Mouse (Mus musculus): ENCODE data around the gene Insl6.

The Insl6 gene

GRCm38 (mm10) chr19:29354895-29355877 lies 30.0 kb upstream of the Insl6 start:
- peak; percentile 88 to 89 for DNase-seq (ENCODE audit: low spot score in 2 of 2)

GRCm38 (mm10) chr19:29350991-29351390 lies 25.8 kb upstream of the Insl6 start:
- no peak for DNase-seq (ENCODE audit: low spot score in 2 of 2)

- DNase-seq (ENCODE audit: low spot score in 2 of 2): no peak
Measured at GRCm38 (mm10) chr19:29345636-29346035, 20.5 kb upstream of the Insl6 start.

GRCm38 (mm10) chr19:29344868-29345267 lies 19.7 kb upstream of the Insl6 start:
- no peak for DNase-seq (ENCODE audit: low spot score in 2 of 2)

- no peak for DNase-seq (ENCODE audit: low spot score in 2 of 2)
Measured at GRCm38 (mm10) chr19:29342281-29342680, 17.1 kb upstream of the Insl6 start.

- no peak for DNase-seq (ENCODE audit: low spot score in 2 of 2)
Measured at GRCm38 (mm10) chr19:29341029-29341428, 15.9 kb upstream of the Insl6 start.

- DNase-seq (ENCODE audit: low spot score in 2 of 2): no peak
Measured at GRCm38 (mm10) chr19:29336624-29337023, 11.5 kb upstream of the Insl6 start.

GRCm38 (mm10) chr19:29334068-29334745 lies 9.1 kb upstream of the Insl6 start, which contains the start of gene Rln1:
Rln1 (minus strand) TSS chr19:29334670.
- peak; percentile 27 to 45 for DNase-seq (ENCODE audit: low spot score in 2 of 2)

- no peak for DNase-seq (ENCODE audit: low spot score in 2 of 2)
Measured at GRCm38 (mm10) chr19:29326822-29327552, 1.8 kb upstream of the Insl6 start.

GRCm38 (mm10) chr19:29326396-29326795 lies 1.2 kb upstream of the Insl6 start:
- DNase-seq (ENCODE audit: low spot score in 2 of 2): no peak

GRCm38 (mm10) chr19:29325852-29326180 lies 660 bp upstream of the Insl6 start:
- no peak for DNase-seq (ENCODE audit: low spot score in 2 of 2)

- DNase-seq (ENCODE audit: low spot score in 2 of 2): no peak
Measured at GRCm38 (mm10) chr19:29323416-29324049, 1.6 kb downstream of the Insl6 start.

- no peak for DNase-seq (ENCODE audit: low spot score in 2 of 2)
Measured at GRCm38 (mm10) chr19:29312661-29313060, 12.5 kb downstream of the Insl6 start.

- DNase-seq (ENCODE audit: low spot score in 2 of 2): peak; percentile 27 to 34
Measured at GRCm38 (mm10) chr19:29311791-29312190, 13.4 kb downstream of the Insl6 start.

GRCm38 (mm10) chr19:29308832-29309231 lies 16.3 kb downstream of the Insl6 start:
- DNase-seq (ENCODE audit: low spot score in 2 of 2): no peak

- no peak for DNase-seq (ENCODE audit: low spot score in 2 of 2)
Measured at GRCm38 (mm10) chr19:29302119-29302518, 23.0 kb downstream of the Insl6 start.

GRCm38 (mm10) chr19:29300919-29301318 lies 24.2 kb downstream of the Insl6 start:
- DNase-seq (ENCODE audit: low spot score in 2 of 2): no peak

- DNase-seq (ENCODE audit: low spot score in 2 of 2): no peak
Measured at GRCm38 (mm10) chr19:29297366-29297765, 27.8 kb downstream of the Insl6 start.

GRCm38 (mm10) chr19:29296166-29296565 lies 29.0 kb downstream of the Insl6 start:
- no peak for DNase-seq (ENCODE audit: low spot score in 2 of 2)

GRCm38 (mm10) chr19:29294756-29295155 lies 30.4 kb downstream of the Insl6 start:
- DNase-seq (ENCODE audit: low spot score in 2 of 2): no peak

- no peak for DNase-seq (ENCODE audit: low spot score in 2 of 2)
Measured at GRCm38 (mm10) chr19:29292546-29292945, 32.6 kb downstream of the Insl6 start.

GRCm38 (mm10) chr19:29291532-29291931 lies 33.6 kb downstream of the Insl6 start:
- DNase-seq (ENCODE audit: low spot score in 2 of 2): no peak

Data from right cerebral cortex, adult 2 months (tissue).